Mouse (Mus musculus) heart, adult 2 months (tissue): ENCODE data around the gene Ubqln4. TPM values are rescaled to one million over a fixed set of nuclear protein-coding genes. Genes with fewer than 3 reads are reported as not detected.
A peak's percentile ranks its signal among the peaks of the same experiment; 100 is the strongest.

ENCODE experiments used
- DNase-seq, 2 experiments: peaks; one replicate each; pipeline ENCODE4 v3.0.0; 2021
- H3K27ac ChIP-seq: fragments of 200-600 bp; 2 replicates; pipeline ENCODE4 v1.8.1; 2022
- H3K27me3 ChIP-seq: fragments of 200-500 bp; 2 replicates; pipeline ENCODE4 v1.6.1; 2012; ENCODE audit warnings: mild to moderate bottlenecking, low read length, inconsistent platforms, mixed read lengths; ENCODE audit not compliant: control insufficient read depth, insufficient read depth
- H3K36me3 ChIP-seq: fragments of 200-500 bp; 2 replicates; pipeline ENCODE4 v1.6.1; 2012; ENCODE audit warnings: low read length, inconsistent platforms; ENCODE audit not compliant: control insufficient read depth, insufficient read depth
- H3K4me1 ChIP-seq: fragments of 200-500 bp; 2 replicates; pipeline ENCODE4 v1.6.1; 2011; ENCODE audit warnings: low read length; ENCODE audit not compliant: control insufficient read depth, insufficient read depth
- H3K4me3 ChIP-seq: fragments of 200-600 bp; 2 replicates; pipeline ENCODE4 v1.8.1; 2022
- H3K79me2 ChIP-seq: fragments of 200-500 bp; replicated peaks from 2 replicates; pipeline ENCODE4 v1.6.1; 2012; ENCODE audit warnings: mild to moderate bottlenecking, inconsistent platforms, low read length, moderate library complexity, mixed read lengths; ENCODE audit not compliant: control insufficient read depth, insufficient read depth
- H3K9ac ChIP-seq: fragments of 200-500 bp; 2 replicates; pipeline ENCODE4 v1.6.1; 2012; ENCODE audit warnings: low read depth, mild to moderate bottlenecking, control low read depth, inconsistent platforms, low read length, mixed read lengths
- CTCF ChIP-seq: fragments of 200-600 bp; IDR thresholded peaks from 2 replicates; pipeline ENCODE4 v1.8.1; 2022; ENCODE audit warnings: antibody characterized with exemption, mild to moderate bottlenecking, moderate library complexity
- EP300 ChIP-seq: fragments of 200-500 bp; IDR thresholded peaks from 2 replicates; pipeline ENCODE4 v1.6.1; 2011; ENCODE audit warnings: low read depth, low read length, control low read depth; ENCODE audit not compliant: insufficient read depth
- POLR2A ChIP-seq: fragments of 200-500 bp; IDR thresholded peaks from 2 replicates; pipeline ENCODE4 v1.6.1; 2011; ENCODE audit warnings: mild to moderate bottlenecking, low read depth, low read length, control low read depth; ENCODE audit not compliant: insufficient read depth
- WGBS: fragments of 180-500 bp; shearing (Covaris S2); methylation state at CpG from one replicate; pipeline ENCODE4 v1.1.7; 2018; 5-methylcytosine and 5-hydroxymethylcytosine counted together
- intact Hi-C: fragments of 180-260 bp; cut with DNase I; formaldehyde crosslinking; loops from one replicate; pipeline ENCODE4 v1.15.1; 2025
- polyA plus RNA-seq: library from polyadenylated mRNA; depleted of rRNA; stranded (reverse); fragments of >200 nt; gene quantifications from 2 replicates; pipeline ENCODE4 v1.2.3, GENCODE M21; 2012
- total RNA-seq, 2 experiments: library from RNA; stranded (reverse); gene quantifications; 2 replicates each; pipeline ENCODE4 v1.2.3; 2021

Gene Ubqln4
- total and polyA plus RNA-seq, 3 experiments: 69.3 to 76.5 (median 70.1) TPM

GRCm38 (mm10) chr3:88578498-88579424 is 25.2 kb downstream of the Ubqln4 start:
- intact Hi-C loops: loop anchor here (2.0 kb wide), 1 partner anchor 26 kb away; the partner anchor contains the start of genes Lamtor2 and Ubqln4
- H3K4me3 ChIP-seq: peak overlapping the region; percentile 86
- no peak for TF ChIP-seq CTCF
- no peak for TF ChIP-seq POLR2A
- TF ChIP-seq EP300: no peak
- no peak for DNase-seq
- no peak overlapping the region for H3K9ac ChIP-seq
- H3K27ac ChIP-seq: peak overlapping the region; percentile 87
- no peaks in the 10 kb centered on the region for H3K4me1 ChIP-seq
- H3K27me3 ChIP-seq: no peaks in the 10 kb centered on the region
- 0 out of 2 replicates have a peak, but pooled peaks cover 3% of the 10 kb centered on the region for H3K79me2 ChIP-seq
- 40% methylated on average over 8 of the region's 8 CpGs for WGBS
- peaks cover 3% of the 10 kb centered on the region; the same call in 1 of the 2 replicates for H3K36me3 ChIP-seq

- peak overlapping the region; percentile 87 for H3K27ac ChIP-seq
- 0 out of 2 replicates have a peak, but pooled peaks cover 3% of the 10 kb centered on the region for H3K79me2 ChIP-seq
- TF ChIP-seq POLR2A (peak; percentile 90), EP300 (0 out of 2 replicates have a peak, but pooled peaks have one; percentile 48), CTCF (no peak)
- H3K9ac ChIP-seq: peak overlapping the region; percentile 99
- H3K36me3 ChIP-seq: peaks cover 3% of the 10 kb centered on the region; the same call in 1 of the 2 replicates
- no peaks in the 10 kb centered on the region for H3K4me1 ChIP-seq
- intact Hi-C loops: loop anchor here (2.0 kb wide), 1 partner anchor 27 kb away; the partner anchor contains the start of genes Lamtor2 and Ubqln4
- peak; percentile 84 to 85 for DNase-seq
- H3K4me3 ChIP-seq: peak overlapping the region; percentile 86
- no peaks in the 10 kb centered on the region for H3K27me3 ChIP-seq
- WGBS: under 1% methylated on average over 34 of the region's 34 CpGs
Observed at GRCm38 (mm10) chr3:88579454-88580117, 26.0 kb downstream of the Ubqln4 start.

- intact Hi-C loops: no loop called here
- Histone ChIP-seq H3K27me3 (no peaks in the 10 kb centered on the region), H3K79me2 (0 out of 2 replicates have a peak, but pooled peaks cover 2% of the 10 kb centered on the region), H3K4me3 (no peak overlapping the region), H3K36me3 (no peaks in the 10 kb centered on the region), H3K4me1 (no peaks in the 10 kb centered on the region), H3K27ac (no peak overlapping the region), H3K9ac (no peak overlapping the region)
- TF ChIP-seq POLR2A (no peak), EP300 (no peak), CTCF (no peak)
- WGBS: 94% methylated on average over 6 of the region's 6 CpGs
- no peak for DNase-seq
Observed at GRCm38 (mm10) chr3:88585769-88586168, 32.2 kb downstream of the Ubqln4 start.

GRCm38 (mm10) chr3:88586640-88587039 is 33.1 kb downstream of the Ubqln4 start:
- Histone ChIP-seq H3K27ac (no peak overlapping the region), H3K36me3 (no peaks in the 10 kb centered on the region)
- TF ChIP-seq POLR2A: no peak
- TF ChIP-seq CTCF: no peak
- no peak for TF ChIP-seq EP300

GRCm38 (mm10) chr3:88590246-88590645 is 36.7 kb downstream of the Ubqln4 start:
- H3K4me1 ChIP-seq: peaks cover 6% of the 10 kb centered on the region
- H3K9ac ChIP-seq: no peak overlapping the region
- no peaks in the 10 kb centered on the region for H3K27me3 ChIP-seq
- 50% methylated on average over 5 of the region's 5 CpGs for WGBS
- no peak for DNase-seq
- TF ChIP-seq EP300: no peak
- no peak for TF ChIP-seq CTCF
- TF ChIP-seq POLR2A: no peak
- no peak overlapping the region for H3K4me3 ChIP-seq
- no peak overlapping the region for H3K27ac ChIP-seq
- H3K79me2 ChIP-seq: no peaks in the 10 kb centered on the region
- intact Hi-C loops: no loop called here
- H3K36me3 ChIP-seq: no peaks in the 10 kb centered on the region

More at GRCm38 (mm10) chr3:88586640-88587039, 33.1 kb downstream of the Ubqln4 start:
- intact Hi-C loops: no loop called here
- Histone ChIP-seq H3K4me1 (no peaks in the 10 kb centered on the region; the same call in 1 of the 2 replicates), H3K79me2 (no peaks in the 10 kb centered on the region), H3K27me3 (no peaks in the 10 kb centered on the region), H3K9ac (no peak overlapping the region), H3K4me3 (no peak overlapping the region)
- DNase-seq: no peak
- WGBS: 95% methylated on average over 5 of the region's 5 CpGs
